Mouse (Mus musculus): ENCODE measurements around the gene Tm6sf1. TPM values are rescaled to one million over a fixed set of nuclear protein-coding genes. Genes with fewer than 3 reads are reported as not detected.

The Tm6sf1 gene
- polyA plus RNA-seq, 1 experiment from 2014 or later, result 16.8 TPM

DNA sequence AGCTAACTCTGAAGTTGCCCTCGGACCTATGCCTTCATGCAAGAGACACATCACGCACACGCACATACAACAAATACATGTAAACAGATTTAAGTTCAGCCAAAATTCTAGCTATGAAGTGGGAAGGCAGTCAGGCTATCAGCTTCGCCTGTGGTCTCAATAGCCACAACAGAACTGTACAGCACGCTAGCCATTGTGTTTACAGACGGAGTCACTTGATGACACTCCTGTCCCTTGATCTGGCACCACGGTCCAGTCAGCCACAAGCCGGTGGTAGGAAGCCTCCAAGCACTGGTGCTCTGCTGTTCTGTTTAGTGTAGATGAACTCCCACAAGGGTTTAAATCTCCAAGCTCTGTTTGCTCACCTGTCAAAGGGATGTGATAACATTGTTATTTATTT, 12.8 kb upstream of the Tm6sf1 start:
- WGBS, result 87% methylated on average over 8 of the region's 8 CpGs
- no peak for DNase-seq (ENCODE audit: low spot score)
- no peak overlapping the region for H3K4me2 ChIP-seq (ENCODE audit: low read depth)
- H3K27me3 ChIP-seq (ENCODE audit: control insufficient read depth, insufficient read depth, low read length), result no peaks in the 10 kb centered on the region
- no peak overlapping the region for H3K9ac ChIP-seq (ENCODE audit: low read length)
- no peak overlapping the region for H3K4me3 ChIP-seq (ENCODE audit: low read depth, low read length)
- H3K27ac ChIP-seq (ENCODE audit: low read depth, low read length), result no peak overlapping the region
- H3K4me1 ChIP-seq (ENCODE audit: control insufficient read depth, insufficient read depth, low read length), result no peaks in the 10 kb centered on the region
- ATAC-seq (ENCODE audit: insufficient read depth, low FRiP score, low TSS enrichment), result no peak
- H3K9me3 ChIP-seq (ENCODE audit: control insufficient read depth, low read length), result no peaks in the 10 kb centered on the region
- H3K36me3 ChIP-seq (ENCODE audit: control insufficient read depth, insufficient read depth, low read length), result no peaks in the 10 kb centered on the region

- Histone ChIP-seq H3K27ac (ENCODE audit: low read depth, low read length) (no peak overlapping the region), H3K4me2 (ENCODE audit: low read depth) (no peak overlapping the region), H3K4me1 (ENCODE audit: control insufficient read depth, insufficient read depth, low read length) (no peaks in the 10 kb centered on the region), H3K36me3 (ENCODE audit: control insufficient read depth, insufficient read depth, low read length) (no peaks in the 10 kb centered on the region), H3K9ac (ENCODE audit: low read length) (no peak overlapping the region), H3K4me3 (ENCODE audit: low read depth, low read length) (no peak overlapping the region), H3K27me3 (ENCODE audit: control insufficient read depth, insufficient read depth, low read length) (no peaks in the 10 kb centered on the region), H3K9me3 (ENCODE audit: control insufficient read depth, low read length) (no peaks in the 10 kb centered on the region)
- DNase-seq (ENCODE audit: low spot score) (no peak), ATAC-seq (ENCODE audit: insufficient read depth, low FRiP score, low TSS enrichment) (no peak)
- 51% methylated on average over 8 of the region's 8 CpGs for WGBS
These were observed 11.8 kb upstream of the Tm6sf1 start for GRCm38 (mm10) chr7:81847010-81847409.

DNA sequence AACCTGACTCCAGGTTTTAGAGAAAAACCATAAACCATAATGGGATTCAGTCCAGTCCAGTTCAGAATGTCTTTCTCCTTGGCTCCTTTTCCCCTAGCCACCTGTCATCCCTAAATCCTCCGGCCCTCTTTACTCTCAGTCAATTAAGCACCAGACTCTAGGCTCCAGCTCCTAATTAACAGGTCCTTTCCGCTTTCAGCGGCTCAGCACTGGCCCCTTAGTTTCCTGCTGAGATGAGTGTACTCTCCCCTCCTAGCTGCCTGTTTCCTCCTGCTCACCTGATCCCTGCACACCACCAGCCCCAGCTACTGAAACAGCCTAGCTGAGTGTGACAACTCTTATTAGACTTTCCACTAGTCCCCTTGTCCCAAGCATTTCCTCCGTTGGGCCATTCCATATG, 11.0 kb upstream of the Tm6sf1 start:
- Histone ChIP-seq H3K4me2 (ENCODE audit: low read depth) (no peak overlapping the region), H3K9me3 (ENCODE audit: control insufficient read depth, low read length) (no peaks in the 10 kb centered on the region), H3K4me3 (ENCODE audit: low read depth, low read length) (no peak overlapping the region), H3K27ac (ENCODE audit: low read depth, low read length) (no peak overlapping the region), H3K9ac (ENCODE audit: low read length) (no peak overlapping the region), H3K36me3 (ENCODE audit: control insufficient read depth, insufficient read depth, low read length) (no peaks in the 10 kb centered on the region), H3K27me3 (ENCODE audit: control insufficient read depth, insufficient read depth, low read length) (no peaks in the 10 kb centered on the region), H3K4me1 (ENCODE audit: control insufficient read depth, insufficient read depth, low read length) (no peaks in the 10 kb centered on the region)
- DNase-seq (ENCODE audit: low spot score), result peak; percentile 7
- no peak for ATAC-seq (ENCODE audit: insufficient read depth, low FRiP score, low TSS enrichment)
- WGBS, result 33% methylated on average over 4 of the region's 4 CpGs

DNA sequence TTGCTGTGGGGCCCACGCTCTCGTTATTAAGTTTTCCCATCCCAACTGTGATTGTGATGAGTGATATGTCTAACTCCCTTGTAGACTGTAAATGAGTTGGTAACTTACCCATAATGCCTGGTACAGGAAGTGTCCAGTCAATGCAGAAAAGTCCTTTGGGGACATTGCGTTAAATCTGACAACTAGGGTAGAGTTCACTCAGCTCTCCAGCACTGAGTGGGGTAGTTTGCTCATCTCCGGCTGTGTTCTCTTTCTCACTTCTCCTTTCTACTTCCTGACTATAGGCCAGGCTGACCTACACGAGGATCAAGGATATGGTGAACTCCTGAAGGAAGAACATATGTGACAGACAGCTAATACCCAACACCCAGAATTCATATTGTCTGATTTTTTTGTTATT, 9.6 kb upstream of the Tm6sf1 start:
- no peak overlapping the region for H3K9ac ChIP-seq (ENCODE audit: low read length)
- DNase-seq (ENCODE audit: low spot score) (no peak), ATAC-seq (ENCODE audit: insufficient read depth, low FRiP score, low TSS enrichment) (no peak)
- H3K36me3 ChIP-seq (ENCODE audit: control insufficient read depth, insufficient read depth, low read length), result no peaks in the 10 kb centered on the region
- no peaks in the 10 kb centered on the region for H3K27me3 ChIP-seq (ENCODE audit: control insufficient read depth, insufficient read depth, low read length)
- H3K4me1 ChIP-seq (ENCODE audit: control insufficient read depth, insufficient read depth, low read length), result no peaks in the 10 kb centered on the region
- WGBS, result 91% methylated on average over 5 of the region's 5 CpGs
- no peak overlapping the region for H3K4me3 ChIP-seq (ENCODE audit: low read depth, low read length)
- no peaks in the 10 kb centered on the region for H3K9me3 ChIP-seq (ENCODE audit: control insufficient read depth, low read length)
- no peak overlapping the region for H3K27ac ChIP-seq (ENCODE audit: low read depth, low read length)
- H3K4me2 ChIP-seq (ENCODE audit: low read depth), result no peak overlapping the region

- ATAC-seq (ENCODE audit: insufficient read depth, low FRiP score, low TSS enrichment), result no peak
- no peak overlapping the region for H3K4me2 ChIP-seq (ENCODE audit: low read depth)
- no peak for DNase-seq (ENCODE audit: low spot score)
- no peak overlapping the region for H3K27ac ChIP-seq (ENCODE audit: low read depth, low read length)
- no peak overlapping the region for H3K9ac ChIP-seq (ENCODE audit: low read length)
- H3K4me1 ChIP-seq (ENCODE audit: control insufficient read depth, insufficient read depth, low read length), result no peaks in the 10 kb centered on the region
- no peaks in the 10 kb centered on the region for H3K36me3 ChIP-seq (ENCODE audit: control insufficient read depth, insufficient read depth, low read length)
- no peaks in the 10 kb centered on the region for H3K9me3 ChIP-seq (ENCODE audit: control insufficient read depth, low read length)
- WGBS, result 86% methylated on average over 7 of the region's 7 CpGs
- H3K27me3 ChIP-seq (ENCODE audit: control insufficient read depth, insufficient read depth, low read length), result no peaks in the 10 kb centered on the region
- H3K4me3 ChIP-seq (ENCODE audit: low read depth, low read length), result no peak overlapping the region
These were observed 9.2 kb upstream of the Tm6sf1 start for GRCm38 (mm10) chr7:81849633-81850032.

- Histone ChIP-seq H3K9me3 (ENCODE audit: control insufficient read depth, low read length) (no peaks in the 10 kb centered on the region), H3K9ac (ENCODE audit: low read length) (no peak overlapping the region), H3K4me3 (ENCODE audit: low read depth, low read length) (no peak overlapping the region), H3K36me3 (ENCODE audit: control insufficient read depth, insufficient read depth, low read length) (no peaks in the 10 kb centered on the region), H3K27ac (ENCODE audit: low read depth, low read length) (no peak overlapping the region), H3K4me2 (ENCODE audit: low read depth) (no peak overlapping the region), H3K4me1 (ENCODE audit: control insufficient read depth, insufficient read depth, low read length) (no peaks in the 10 kb centered on the region), H3K27me3 (ENCODE audit: control insufficient read depth, insufficient read depth, low read length) (no peaks in the 10 kb centered on the region)
- no peak for ATAC-seq (ENCODE audit: insufficient read depth, low FRiP score, low TSS enrichment)
- WGBS, result 85% methylated on average over 6 of the region's 6 CpGs
- DNase-seq (ENCODE audit: low spot score), result no peak
These were observed 8.6 kb upstream of the Tm6sf1 start for GRCm38 (mm10) chr7:81850171-81850570.

DNA sequence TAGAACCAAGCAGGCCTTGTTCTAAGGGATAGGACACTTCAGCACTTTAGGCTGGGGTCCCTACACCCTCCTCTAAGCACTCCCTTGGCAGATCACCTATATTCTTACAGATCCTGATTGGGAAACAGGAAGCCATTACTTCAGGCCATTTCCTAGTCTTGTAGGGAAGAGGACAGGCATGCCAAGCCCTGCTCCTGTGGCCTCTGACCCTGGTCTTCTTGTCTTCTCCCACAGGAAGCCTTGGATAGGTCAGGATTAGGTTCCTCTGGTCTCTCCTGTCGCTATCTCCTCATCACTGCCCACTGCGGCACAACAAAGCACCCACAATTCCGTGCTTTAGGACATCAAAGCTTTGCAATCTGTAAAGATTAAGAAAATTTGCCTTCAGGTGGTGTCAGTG, 7.1 kb upstream of the Tm6sf1 start:
- H3K4me3 ChIP-seq (ENCODE audit: low read depth, low read length), result no peak overlapping the region
- no peaks in the 10 kb centered on the region for H3K9me3 ChIP-seq (ENCODE audit: control insufficient read depth, low read length)
- H3K27ac ChIP-seq (ENCODE audit: low read depth, low read length), result no peak overlapping the region
- DNase-seq (ENCODE audit: low spot score), result no peak
- WGBS, result 94% methylated on average over 3 of the region's 3 CpGs
- no peaks in the 10 kb centered on the region for H3K27me3 ChIP-seq (ENCODE audit: control insufficient read depth, insufficient read depth, low read length)
- no peak for ATAC-seq (ENCODE audit: insufficient read depth, low FRiP score, low TSS enrichment)
- no peaks in the 10 kb centered on the region for H3K36me3 ChIP-seq (ENCODE audit: control insufficient read depth, insufficient read depth, low read length)
- no peaks in the 10 kb centered on the region for H3K4me1 ChIP-seq (ENCODE audit: control insufficient read depth, insufficient read depth, low read length)
- no peak overlapping the region for H3K4me2 ChIP-seq (ENCODE audit: low read depth)
- H3K9ac ChIP-seq (ENCODE audit: low read length), result no peak overlapping the region

DNA sequence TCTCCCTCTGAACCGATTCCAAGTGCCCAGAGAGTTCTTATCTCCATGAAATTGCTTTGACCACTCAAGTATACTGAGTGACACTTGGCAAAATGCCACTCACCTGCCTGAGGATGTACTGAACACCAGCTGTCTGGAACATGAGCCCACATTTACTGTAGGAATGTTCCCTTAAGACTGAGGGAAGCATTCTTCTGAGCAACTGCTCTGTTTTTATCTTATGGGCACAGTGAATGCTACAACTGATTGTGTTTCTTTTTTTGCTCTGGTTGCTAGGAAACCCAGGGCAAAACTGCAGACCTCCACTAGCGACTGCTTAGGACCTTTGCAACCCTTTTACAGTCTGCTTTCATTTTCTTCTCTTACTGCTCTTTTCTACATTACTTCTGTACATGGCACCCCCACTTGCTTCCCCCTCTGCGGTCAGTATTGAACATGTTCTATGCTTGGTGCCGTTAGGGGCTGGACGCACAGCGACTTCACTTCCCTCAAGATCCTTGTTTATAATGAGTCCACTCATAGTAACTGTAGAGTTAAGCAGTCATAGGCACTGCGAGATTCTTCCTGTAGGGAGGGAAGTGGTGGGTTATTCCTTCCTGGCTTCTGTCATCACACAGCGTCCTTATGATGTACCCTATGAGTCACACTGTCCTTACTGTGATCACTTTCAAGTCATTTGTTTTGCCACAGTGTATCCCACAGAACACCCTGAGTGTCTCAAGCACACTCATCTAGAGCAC, 4.1 kb upstream of the Tm6sf1 start:
- no peaks in the 10 kb centered on the region for H3K4me1 ChIP-seq (ENCODE audit: control insufficient read depth, insufficient read depth, low read length)
- DNase-seq (ENCODE audit: low spot score) (no peak), ATAC-seq (ENCODE audit: insufficient read depth, low FRiP score, low TSS enrichment) (no peak)
- no peaks in the 10 kb centered on the region for H3K36me3 ChIP-seq (ENCODE audit: control insufficient read depth, insufficient read depth, low read length)
- H3K27me3 ChIP-seq (ENCODE audit: control insufficient read depth, insufficient read depth, low read length), result no peaks in the 10 kb centered on the region
- 76% methylated on average over 8 of the region's 8 CpGs for WGBS
- no peaks in the 10 kb centered on the region for H3K9me3 ChIP-seq (ENCODE audit: control insufficient read depth, low read length)
- no peak overlapping the region for H3K27ac ChIP-seq (ENCODE audit: low read depth, low read length)
- no peak overlapping the region for H3K4me3 ChIP-seq (ENCODE audit: low read depth, low read length)
- H3K4me2 ChIP-seq (ENCODE audit: low read depth), result no peak overlapping the region
- no peak overlapping the region for H3K9ac ChIP-seq (ENCODE audit: low read length)

- Histone ChIP-seq H3K4me2 (ENCODE audit: low read depth) (no peak within 1 kb of the TSS), H3K27ac (ENCODE audit: low read depth, low read length) (no peak within 1 kb of the TSS), H3K4me3 (ENCODE audit: low read depth, low read length) (no peak within 1 kb of the TSS), H3K4me1 (ENCODE audit: control insufficient read depth, insufficient read depth, low read length) (no peaks in the 10 kb centered on the region), H3K36me3 (ENCODE audit: control insufficient read depth, insufficient read depth, low read length) (no peaks in the 10 kb centered on the region), H3K27me3 (ENCODE audit: control insufficient read depth, insufficient read depth, low read length) (0 out of 2 replicates have a peak, but pooled peaks cover 2% of the 10 kb centered on the region), H3K9ac (ENCODE audit: low read length) (no peak within 1 kb of the TSS), H3K9me3 (ENCODE audit: control insufficient read depth, low read length) (no peaks in the 10 kb centered on the region)
- WGBS, result 80% methylated on average over 1 of the region's 1 CpGs
- ATAC-seq (ENCODE audit: insufficient read depth, low FRiP score, low TSS enrichment) (no peak), DNase-seq (ENCODE audit: low spot score) (no peak)
These were observed 3.1 kb upstream of the Tm6sf1 start, which contains the start of gene Gm10160 for GRCm38 (mm10) chr7:81855694-81856093. TSS of gene Gm10160 (minus strand) at chr7:81855794.

Measured in neural tube, embryonic 11.5 days (tissue).